Mouse (Mus musculus): Measurements from ENCODE around the gene Garem2.

- TF ChIP-seq CTCF (conservative IDR thresholded peaks at IDR 0.05; ENCODE audit: insufficient read depth, insufficient read length, low read depth, low read length) (0 out of 2 replicates have a peak, but pooled peaks have one; percentile 10), POLR2A (IDR thresholded peaks at IDR 0.05; ENCODE audit: low read depth, low read length) (no peak)
Measured at GRCm38 (mm10) chr5:30111126-30111525, 6.2 kb downstream of the Garem2 start.

Measured in kidney, adult 2 months (tissue).